Mouse (Mus musculus): ENCODE measurements around the gene Sema3a. TPM values are rescaled to one million over a fixed set of nuclear protein-coding genes. Genes with fewer than 3 reads are reported as not detected.

The Sema3a gene
- polyA plus RNA-seq (2012; rRNA removed): 6.9 and 13.3 TPM in 2 replicates

DNA sequence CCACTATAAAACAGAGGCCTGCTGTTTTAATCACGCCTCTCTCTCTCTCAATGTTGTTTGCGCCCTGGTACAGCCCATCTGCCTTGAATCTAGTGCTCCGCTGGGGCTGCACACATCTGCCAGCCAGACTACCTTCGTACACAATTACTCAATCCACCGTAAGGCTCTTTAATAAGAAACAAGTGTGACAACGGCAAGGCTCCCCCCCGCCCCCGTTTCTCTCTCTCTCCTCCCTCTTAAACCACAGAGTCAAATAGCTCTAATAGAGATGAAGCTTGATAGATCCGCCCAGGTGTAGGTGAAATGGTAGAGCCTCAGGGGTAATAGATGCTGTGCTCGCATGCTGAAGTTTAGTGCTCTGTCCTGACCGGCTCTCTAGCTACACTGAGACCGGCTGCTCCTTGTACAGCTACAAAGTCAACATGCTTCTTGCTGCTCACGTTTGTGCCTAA is at the start of gene Sema3a:
TSS of gene Sema3a (plus strand) at position 174 of the 452 bp plus-strand sequence.
- TF ChIP-seq CTCF (IDR thresholded peaks at IDR 0.05; ENCODE audit: borderline replicate concordance, extremely low read depth, insufficient read depth, insufficient read length) (no peak), POLR2A (IDR thresholded peaks at IDR 0.05; ENCODE audit: borderline replicate concordance, extremely low read depth, insufficient read depth, insufficient read length, poor library complexity, severe bottlenecking) (no peak)
- DNase-seq (ENCODE audit: low read depth): peak; percentile 47

DNA sequence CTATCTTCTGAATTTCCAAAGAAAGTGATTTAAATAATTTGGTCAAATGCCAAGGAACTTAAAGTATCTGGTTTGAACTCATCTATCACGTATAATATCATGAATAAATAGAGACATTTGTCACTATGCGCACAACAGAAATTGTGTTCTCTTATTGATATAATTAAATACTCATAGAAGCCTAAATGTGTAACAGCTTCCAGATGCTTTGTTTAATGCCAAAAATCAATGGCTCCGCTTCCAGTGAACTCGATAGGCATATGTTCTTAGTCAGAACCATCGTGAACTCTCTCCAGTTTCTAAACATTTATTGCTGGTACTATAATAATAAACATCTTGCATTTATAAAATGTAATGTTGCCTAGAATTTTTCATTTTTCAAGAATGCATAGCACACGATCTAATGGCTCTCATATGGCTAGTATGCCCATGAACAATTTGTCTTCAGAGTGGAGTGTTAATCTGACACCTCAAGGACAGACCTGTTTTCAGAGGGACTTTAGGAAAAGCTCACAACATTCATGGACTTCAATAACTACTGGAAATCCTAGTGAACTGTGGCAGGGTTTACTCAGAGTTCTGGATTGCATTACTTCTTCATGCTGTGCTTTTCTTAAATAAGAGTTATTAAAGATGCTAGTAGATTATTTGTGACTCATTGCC is 40.3 kb upstream of the Sema3a start:
- no peak for DNase-seq (ENCODE audit: low read depth)
- TF ChIP-seq CTCF (IDR thresholded peaks at IDR 0.05; ENCODE audit: borderline replicate concordance, extremely low read depth, insufficient read depth, insufficient read length): no peak
- TF ChIP-seq POLR2A (IDR thresholded peaks at IDR 0.05; ENCODE audit: borderline replicate concordance, extremely low read depth, insufficient read depth, insufficient read length, poor library complexity, severe bottlenecking): no peak

DNA sequence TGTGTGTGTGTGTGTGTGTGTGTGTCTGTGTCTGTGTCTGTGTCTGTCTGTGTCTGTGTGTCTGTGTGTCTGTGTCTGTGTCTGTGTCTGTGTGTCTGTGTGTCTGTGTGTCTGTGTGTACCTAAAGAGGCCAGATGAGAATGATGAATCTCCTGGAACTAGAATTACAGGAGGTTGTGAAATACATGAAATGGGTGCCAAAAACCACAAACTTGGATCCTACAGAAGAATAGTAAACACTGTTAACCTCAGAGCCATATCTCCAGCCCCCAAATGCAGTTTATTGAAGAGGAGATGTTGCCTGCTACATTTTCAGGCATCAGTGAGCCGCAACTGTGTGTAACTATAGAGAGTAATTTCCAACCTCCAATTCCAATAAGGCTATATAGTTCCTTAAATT is 34.8 kb upstream of the Sema3a start:
- DNase-seq (ENCODE audit: low read depth): no peak
- no peak for TF ChIP-seq CTCF (IDR thresholded peaks at IDR 0.05; ENCODE audit: borderline replicate concordance, extremely low read depth, insufficient read depth, insufficient read length)
- no peak for TF ChIP-seq POLR2A (IDR thresholded peaks at IDR 0.05; ENCODE audit: borderline replicate concordance, extremely low read depth, insufficient read depth, insufficient read length, poor library complexity, severe bottlenecking)

DNA sequence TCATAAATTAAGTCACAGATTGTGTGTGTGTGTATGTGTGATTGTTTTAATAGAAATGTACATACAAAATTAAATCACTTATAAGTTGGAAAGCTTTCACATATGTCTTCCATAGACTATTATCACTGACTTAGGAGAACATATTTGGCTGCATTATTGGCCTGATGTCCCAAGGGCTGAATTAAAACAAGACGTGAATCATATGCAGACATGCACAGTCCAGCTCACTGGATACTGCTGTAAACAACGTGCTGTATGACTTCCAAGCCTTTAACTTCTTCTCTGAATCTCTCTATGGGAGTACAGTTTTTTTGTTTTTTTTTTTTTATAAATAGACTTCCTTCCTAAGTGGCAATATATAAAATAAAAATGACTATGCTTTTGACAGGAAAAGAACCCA is 15.7 kb upstream of the Sema3a start:
- no peak for DNase-seq (ENCODE audit: low read depth)
- no peak for TF ChIP-seq CTCF (IDR thresholded peaks at IDR 0.05; ENCODE audit: borderline replicate concordance, extremely low read depth, insufficient read depth, insufficient read length)

DNA sequence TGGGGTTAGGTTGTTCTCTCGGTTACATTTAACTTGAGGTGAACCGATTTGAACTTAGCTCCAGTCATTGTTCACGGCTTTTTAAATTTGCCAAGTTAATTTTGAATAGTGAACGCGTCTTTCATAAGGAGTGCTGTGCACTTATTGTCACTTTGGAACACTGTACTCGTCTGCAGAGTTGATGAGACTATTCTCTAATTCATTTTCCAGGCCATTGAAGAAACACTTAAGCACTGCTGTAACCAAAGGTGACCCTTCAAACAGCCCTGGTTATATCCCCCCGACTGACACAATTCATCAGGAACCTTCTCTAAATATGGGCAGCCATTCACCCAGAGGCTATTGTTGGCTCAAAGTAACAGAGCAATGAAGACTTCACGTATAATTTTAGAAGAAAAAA is 8.0 kb upstream of the Sema3a start:
- TF ChIP-seq CTCF (IDR thresholded peaks at IDR 0.05; ENCODE audit: borderline replicate concordance, extremely low read depth, insufficient read depth, insufficient read length) (no peak), POLR2A (IDR thresholded peaks at IDR 0.05; ENCODE audit: borderline replicate concordance, extremely low read depth, insufficient read depth, insufficient read length, poor library complexity, severe bottlenecking) (no peak)
- peak; percentile 17 for DNase-seq (ENCODE audit: low read depth)

DNA sequence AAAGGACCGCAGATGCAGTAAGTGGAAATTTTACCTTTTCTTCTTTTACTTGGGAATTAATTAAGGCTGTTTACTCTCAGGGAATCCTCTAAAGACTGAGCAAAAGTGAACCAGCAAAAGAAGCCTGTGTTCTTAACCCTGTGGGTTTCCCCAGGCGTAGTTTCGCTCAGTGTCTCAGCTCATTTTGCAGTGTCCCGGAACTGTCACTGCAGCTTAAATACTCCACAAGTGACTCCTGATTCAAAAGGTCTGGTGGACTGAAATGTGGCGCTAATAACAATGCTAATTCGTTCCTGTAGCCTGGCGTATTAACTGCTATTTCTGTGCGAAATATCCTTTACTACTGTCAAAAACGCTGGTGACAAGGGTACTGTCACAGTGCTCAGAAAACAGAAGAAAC is 543 bp downstream of the Sema3a start:
- TF ChIP-seq POLR2A (IDR thresholded peaks at IDR 0.05; ENCODE audit: borderline replicate concordance, extremely low read depth, insufficient read depth, insufficient read length, poor library complexity, severe bottlenecking) (no peak), CTCF (IDR thresholded peaks at IDR 0.05; ENCODE audit: borderline replicate concordance, extremely low read depth, insufficient read depth, insufficient read length) (no peak)
- no peak for DNase-seq (ENCODE audit: low read depth)

DNA sequence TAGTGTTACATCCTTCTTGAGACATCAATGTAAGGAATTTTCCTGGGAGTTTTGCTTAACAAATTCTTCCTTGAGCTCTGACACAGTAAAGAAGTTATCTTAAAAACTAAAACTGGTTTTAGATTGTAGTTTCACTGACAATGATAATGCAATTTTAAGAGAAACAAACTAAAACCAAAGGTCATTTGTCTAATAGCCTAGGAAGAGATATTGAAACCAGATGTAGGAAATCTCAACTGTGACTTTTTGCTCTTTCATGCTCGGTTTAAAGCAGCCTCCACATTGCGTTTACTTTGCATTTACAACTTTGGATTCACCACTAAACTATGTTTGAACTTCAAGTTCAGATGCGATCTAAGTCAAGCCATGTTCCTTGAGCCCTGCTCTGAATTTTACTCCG is 982 bp downstream of the Sema3a start:
- TF ChIP-seq POLR2A (IDR thresholded peaks at IDR 0.05; ENCODE audit: borderline replicate concordance, extremely low read depth, insufficient read depth, insufficient read length, poor library complexity, severe bottlenecking) (no peak), CTCF (IDR thresholded peaks at IDR 0.05; ENCODE audit: borderline replicate concordance, extremely low read depth, insufficient read depth, insufficient read length) (no peak)
- DNase-seq (ENCODE audit: low read depth): no peak

DNA sequence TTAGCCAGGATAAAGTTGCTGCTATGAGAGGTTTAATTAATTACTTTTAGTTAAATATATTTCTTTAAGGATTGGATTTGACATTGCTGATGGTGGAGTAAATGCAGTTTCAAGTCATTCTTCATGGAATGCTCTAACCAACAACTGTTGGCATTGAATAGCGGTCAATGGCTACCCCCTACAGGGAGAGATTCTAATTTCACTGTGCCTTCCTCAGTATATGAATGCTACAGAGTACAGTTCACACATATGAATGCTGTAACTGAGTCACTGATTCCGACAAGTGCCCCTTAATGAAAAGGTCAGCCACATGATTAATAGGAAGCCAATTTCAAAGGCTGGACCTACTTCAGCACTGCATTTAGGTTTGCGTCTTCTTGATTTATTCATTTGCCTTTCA is 1.9 kb downstream of the Sema3a start:
- no peak for DNase-seq (ENCODE audit: low read depth)
- no peak for TF ChIP-seq CTCF (IDR thresholded peaks at IDR 0.05; ENCODE audit: borderline replicate concordance, extremely low read depth, insufficient read depth, insufficient read length)
- no peak for TF ChIP-seq POLR2A (IDR thresholded peaks at IDR 0.05; ENCODE audit: borderline replicate concordance, extremely low read depth, insufficient read depth, insufficient read length, poor library complexity, severe bottlenecking)

DNA sequence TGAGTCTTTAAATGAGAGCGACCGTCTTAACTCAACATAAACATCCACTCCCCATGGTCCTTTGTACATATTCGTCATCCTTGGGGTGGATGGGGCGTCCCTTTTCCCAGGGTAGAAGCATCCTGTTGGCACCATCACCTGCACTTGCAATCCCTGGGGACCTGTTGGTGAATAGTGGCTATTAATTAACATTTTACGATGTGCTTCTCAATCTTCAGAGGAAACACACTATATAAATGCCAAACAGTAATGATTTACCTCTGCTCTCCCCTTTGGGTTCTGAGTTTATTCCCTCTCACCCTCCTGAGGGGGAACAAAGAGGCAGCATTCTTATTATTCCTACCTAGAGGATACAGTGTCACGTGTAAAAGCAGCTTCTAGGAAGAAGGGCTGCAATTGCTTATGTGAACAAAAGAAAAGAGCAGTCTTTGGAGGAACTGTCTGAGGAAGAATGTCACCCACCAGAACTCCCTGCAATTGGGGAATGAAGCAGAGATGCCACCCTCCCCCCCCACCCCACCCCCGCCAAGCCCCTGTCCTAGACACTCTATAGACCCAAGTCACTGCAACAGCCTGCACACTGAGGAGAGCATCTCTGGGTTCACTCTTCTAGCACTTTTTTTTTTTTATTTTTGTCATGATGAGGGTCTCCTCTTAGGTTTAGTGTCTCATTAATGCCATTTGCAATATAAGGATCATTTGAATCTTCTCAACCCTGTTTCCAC is 19.7 kb downstream of the Sema3a start:
- TF ChIP-seq CTCF (IDR thresholded peaks at IDR 0.05; ENCODE audit: borderline replicate concordance, extremely low read depth, insufficient read depth, insufficient read length): no peak
- no peak for TF ChIP-seq POLR2A (IDR thresholded peaks at IDR 0.05; ENCODE audit: borderline replicate concordance, extremely low read depth, insufficient read depth, insufficient read length, poor library complexity, severe bottlenecking)
- no peak for DNase-seq (ENCODE audit: low read depth)

DNA sequence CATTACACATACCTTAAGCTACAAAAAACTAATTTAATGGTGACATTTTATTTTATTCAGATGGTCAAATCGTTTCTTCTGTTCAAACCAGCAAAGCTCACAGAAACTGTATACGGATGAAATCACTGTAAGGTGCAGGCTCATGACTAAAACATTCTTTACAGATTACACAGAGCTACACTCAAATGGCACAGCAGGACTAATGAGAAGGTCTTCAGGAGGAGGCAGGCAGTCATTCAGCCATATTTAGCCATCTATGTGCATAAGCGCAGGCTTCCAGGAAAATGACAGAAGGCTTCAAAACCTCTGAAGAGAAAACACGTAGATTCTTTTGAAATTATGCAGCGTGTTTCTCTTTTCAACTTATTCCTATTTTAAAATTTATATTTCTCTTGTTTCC is 24.7 kb downstream of the Sema3a start:
- peak; percentile 58 for DNase-seq (ENCODE audit: low read depth)

DNA sequence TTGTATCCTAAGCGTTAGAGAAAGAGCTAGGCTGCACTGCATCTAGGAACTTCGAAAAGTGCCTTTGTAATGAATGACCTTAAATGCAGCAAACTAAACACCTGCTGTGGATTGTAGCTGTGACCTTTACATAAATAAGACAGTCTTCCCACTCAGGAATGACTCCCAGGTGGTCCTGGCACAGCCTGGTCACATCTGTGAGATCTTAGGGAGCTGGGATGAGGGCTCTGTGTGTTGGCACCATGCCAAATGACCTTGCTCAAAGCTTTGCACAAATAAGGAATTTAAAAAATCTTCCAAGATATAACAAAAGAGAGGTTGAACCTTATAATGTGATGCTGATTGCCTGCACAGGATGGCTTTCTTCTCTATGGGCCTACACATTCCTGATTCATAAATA is 25.8 kb downstream of the Sema3a start:
- peak; percentile 60 for DNase-seq (ENCODE audit: low read depth)
- TF ChIP-seq CTCF (IDR thresholded peaks at IDR 0.05; ENCODE audit: borderline replicate concordance, extremely low read depth, insufficient read depth, insufficient read length) (no peak), POLR2A (IDR thresholded peaks at IDR 0.05; ENCODE audit: borderline replicate concordance, extremely low read depth, insufficient read depth, insufficient read length, poor library complexity, severe bottlenecking) (no peak)

More for the DNA sequence above, 24.7 kb downstream of the Sema3a start:
- TF ChIP-seq POLR2A (IDR thresholded peaks at IDR 0.05; ENCODE audit: borderline replicate concordance, extremely low read depth, insufficient read depth, insufficient read length, poor library complexity, severe bottlenecking): no peak

All from brain, embryonic 14.5 days (tissue).